Mouse (Mus musculus) bone marrow, adult 2 months (tissue): Measurements from ENCODE around the gene Ensa.

ENCODE experiments used
- CTCF ChIP-seq: fragments of 200-500 bp; IDR thresholded peaks from 2 replicates; pipeline ENCODE4 v1.5.1; 2011; ENCODE audit warnings: low read length, control low read depth; ENCODE audit not compliant: control insufficient read depth, insufficient read depth
- POLR2A ChIP-seq: fragments of 200-500 bp; IDR thresholded peaks from 2 replicates; pipeline ENCODE4 v1.6.1; 2011; ENCODE audit warnings: low read depth, mild to moderate bottlenecking, control low read depth, low read length, borderline replicate concordance; ENCODE audit not compliant: control insufficient read depth

DNA sequence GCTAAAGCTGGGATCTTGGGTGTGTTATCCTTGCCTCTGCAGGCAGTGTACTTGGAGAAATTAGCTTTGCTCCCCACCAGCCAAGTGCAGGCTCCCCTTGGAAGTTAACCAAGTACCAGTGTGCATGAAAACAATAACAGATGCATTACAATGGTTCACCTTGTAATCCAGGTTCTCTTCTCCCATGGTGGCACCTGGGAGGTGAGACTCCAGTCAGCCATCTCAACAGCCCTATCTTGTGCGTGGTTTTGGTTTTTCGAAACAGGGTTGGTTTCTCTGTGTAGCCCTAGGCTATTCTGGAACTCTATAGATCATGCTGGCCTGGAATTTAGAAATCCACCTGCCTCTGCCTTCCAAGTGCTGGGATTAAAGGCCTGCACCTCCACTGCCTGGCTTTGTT is 38.7 kb downstream of the Ensa start:
- TF ChIP-seq CTCF (no peak), POLR2A (no peak)
